Mouse (Mus musculus) intestine, embryonic 14.5 days (tissue): ENCODE results near the gene Pip5k1b. TPM values are rescaled to one million over a fixed set of nuclear protein-coding genes. Genes with fewer than 3 reads are reported as not detected.

Experiments used
- ATAC-seq: fragments of 200-750 bp; cut with Nextera tagmentation; replicated peaks from 2 replicates; pipeline ENCODE4 v1.8.0; 2017; ENCODE audit warnings: low read depth, moderate number of reproducible peaks, moderate TSS enrichment, moderate library complexity; ENCODE audit not compliant: low FRiP score, low TSS enrichment
- DNase-seq: peaks from one replicate; pipeline ENCODE4 v3.0.0-alpha.2; 2018; ENCODE audit warnings: low spot score
- H3K27ac ChIP-seq: fragments of 300-500 bp; sonication (generic); 2 replicates; pipeline ENCODE4 v1.5.1; 2014; ENCODE audit warnings: low read depth, mild to moderate bottlenecking, control low read depth
- H3K27me3 ChIP-seq: fragments of 300-500 bp; sonication (generic); replicated peaks from 2 replicates; pipeline ENCODE4 v1.6.1; 2014; ENCODE audit warnings: low read length, control low read depth; ENCODE audit not compliant: control insufficient read depth, insufficient read depth
- H3K36me3 ChIP-seq: fragments of 300-500 bp; sonication (generic); 2 replicates; pipeline ENCODE4 v1.6.1; 2014; ENCODE audit warnings: low read length, control low read depth; ENCODE audit not compliant: control insufficient read depth, insufficient read depth
- H3K4me1 ChIP-seq: fragments of 300-500 bp; sonication (generic); replicated peaks from 2 replicates; pipeline ENCODE4 v1.6.1; 2014; ENCODE audit warnings: low read length, control low read depth, mixed read lengths; ENCODE audit not compliant: control insufficient read depth, insufficient read depth
- H3K4me2 ChIP-seq: fragments of 300-500 bp; sonication (generic); 2 replicates; pipeline ENCODE4 v1.6.1; 2014; ENCODE audit warnings: low read length
- H3K4me3 ChIP-seq: fragments of 300-500 bp; sonication (generic); 2 replicates; pipeline ENCODE4 v1.5.1; 2014; ENCODE audit warnings: low read depth, low read length, control low read depth, mixed read lengths
- H3K9ac ChIP-seq: fragments of 300-500 bp; sonication (generic); 2 replicates; pipeline ENCODE4 v1.6.1; 2014; ENCODE audit warnings: mild to moderate bottlenecking, low read length
- H3K9me3 ChIP-seq: fragments of 300-500 bp; sonication (generic); 2 replicates; pipeline ENCODE4 v1.6.1; 2016; ENCODE audit warnings: low read length, control low read depth; ENCODE audit not compliant: control insufficient read depth
- WGBS: fragments of 180-500 bp; shearing (Covaris S2); extraction: QIAGEN DNeasy Blood & Tissue Kit; methylation state at CpG from one replicate; pipeline ENCODE4 v1.1.7; 2014; 5-methylcytosine and 5-hydroxymethylcytosine counted together
- polyA plus RNA-seq: library from polyadenylated mRNA; unstranded; fragments of >200 nt; fragmentation: Nextera tagmentation; extraction: Ambion mirVana; gene quantifications from 2 replicates; pipeline ENCODE4 v1.2.1, GENCODE M21; 2014

Gene Pip5k1b
- polyA plus RNA-seq, 1 experiment from 2014 or later, result 12.4 TPM

GRCm38 (mm10) chr19:24539041-24539440 lies 16.6 kb downstream of the Pip5k1b start:
- Histone ChIP-seq H3K36me3 (no peaks in the 10 kb centered on the region), H3K4me3 (no peak overlapping the region), H3K27me3 (no peaks in the 10 kb centered on the region), H3K9ac (no peak overlapping the region), H3K9me3 (no peaks in the 10 kb centered on the region), H3K4me1 (no peaks in the 10 kb centered on the region), H3K27ac (no peak overlapping the region), H3K4me2 (no peak overlapping the region)
- DNase-seq (no peak), ATAC-seq (no peak)
- WGBS, result 63% methylated on average over 1 of the region's 1 CpGs

GRCm38 (mm10) chr19:24538181-24538580 lies 17.5 kb downstream of the Pip5k1b start:
- 86% methylated on average over 6 of the region's 6 CpGs for WGBS
- no peak for ATAC-seq
- H3K4me1 ChIP-seq, result no peaks in the 10 kb centered on the region
- H3K27me3 ChIP-seq, result no peaks in the 10 kb centered on the region
- no peaks in the 10 kb centered on the region for H3K9me3 ChIP-seq
- no peaks in the 10 kb centered on the region for H3K36me3 ChIP-seq
- DNase-seq, result no peak
- no peak overlapping the region for H3K4me2 ChIP-seq
- no peak overlapping the region for H3K27ac ChIP-seq
- no peak overlapping the region for H3K4me3 ChIP-seq
- no peak overlapping the region for H3K9ac ChIP-seq

GRCm38 (mm10) chr19:24537691-24538090 lies 18.0 kb downstream of the Pip5k1b start:
- H3K4me3 ChIP-seq, result no peak overlapping the region
- no peak overlapping the region for H3K27ac ChIP-seq
- no peak overlapping the region for H3K9ac ChIP-seq
- no peaks in the 10 kb centered on the region for H3K36me3 ChIP-seq
- H3K27me3 ChIP-seq, result no peaks in the 10 kb centered on the region
- H3K4me2 ChIP-seq, result no peak overlapping the region
- no peaks in the 10 kb centered on the region for H3K9me3 ChIP-seq
- DNase-seq, result no peak
- no peak for ATAC-seq
- H3K4me1 ChIP-seq, result no peaks in the 10 kb centered on the region
- 73% methylated on average over 4 of the region's 4 CpGs for WGBS

GRCm38 (mm10) chr19:24536920-24537319 lies 18.8 kb downstream of the Pip5k1b start:
- H3K9me3 ChIP-seq, result no peaks in the 10 kb centered on the region
- no peak overlapping the region for H3K27ac ChIP-seq
- ATAC-seq (no peak), DNase-seq (no peak)
- 61% methylated on average over 5 of the region's 5 CpGs for WGBS
- no peaks in the 10 kb centered on the region for H3K27me3 ChIP-seq
- H3K9ac ChIP-seq, result no peak overlapping the region
- H3K4me2 ChIP-seq, result no peak overlapping the region
- H3K36me3 ChIP-seq, result no peaks in the 10 kb centered on the region
- H3K4me3 ChIP-seq, result no peak overlapping the region
- H3K4me1 ChIP-seq, result no peaks in the 10 kb centered on the region

- H3K36me3 ChIP-seq, result no peaks in the 10 kb centered on the region
- no peaks in the 10 kb centered on the region for H3K9me3 ChIP-seq
- H3K4me1 ChIP-seq, result no peaks in the 10 kb centered on the region
- no peaks in the 10 kb centered on the region for H3K27me3 ChIP-seq
- 90% methylated on average over 3 of the region's 3 CpGs for WGBS
- no peak overlapping the region for H3K27ac ChIP-seq
- DNase-seq (no peak), ATAC-seq (no peak)
- no peak overlapping the region for H3K4me2 ChIP-seq
- no peak overlapping the region for H3K9ac ChIP-seq
- no peak overlapping the region for H3K4me3 ChIP-seq
These were observed 19.4 kb downstream of the Pip5k1b start for GRCm38 (mm10) chr19:24536280-24536679.

GRCm38 (mm10) chr19:24535161-24535560 lies 20.5 kb downstream of the Pip5k1b start:
- DNase-seq (no peak), ATAC-seq (no peak)
- no peaks in the 10 kb centered on the region for H3K27me3 ChIP-seq
- H3K36me3 ChIP-seq, result no peaks in the 10 kb centered on the region
- H3K4me1 ChIP-seq, result no peaks in the 10 kb centered on the region
- H3K27ac ChIP-seq, result no peak overlapping the region
- no peaks in the 10 kb centered on the region for H3K9me3 ChIP-seq
- H3K4me2 ChIP-seq, result no peak overlapping the region
- no peak overlapping the region for H3K4me3 ChIP-seq
- 79% methylated on average over 6 of the region's 6 CpGs for whole genome bisulfite sequencing
- H3K9ac ChIP-seq, result no peak overlapping the region

GRCm38 (mm10) chr19:24534733-24535132 lies 20.9 kb downstream of the Pip5k1b start:
- Histone ChIP-seq H3K9me3 (no peaks in the 10 kb centered on the region), H3K4me3 (no peak overlapping the region), H3K4me1 (no peaks in the 10 kb centered on the region), H3K9ac (no peak overlapping the region), H3K27me3 (no peaks in the 10 kb centered on the region), H3K4me2 (no peak overlapping the region), H3K36me3 (no peaks in the 10 kb centered on the region), H3K27ac (no peak overlapping the region)
- ATAC-seq (no peak), DNase-seq (no peak)
- 73% methylated on average over 7 of the region's 7 CpGs for WGBS

- Histone ChIP-seq H3K4me3 (no peak overlapping the region), H3K27ac (peak overlapping the region; percentile 64; the same call in 1 of the 2 replicates), H3K9ac (no peak overlapping the region), H3K27me3 (no peaks in the 10 kb centered on the region), H3K36me3 (no peaks in the 10 kb centered on the region), H3K4me2 (no peak overlapping the region), H3K4me1 (no peaks in the 10 kb centered on the region), H3K9me3 (no peaks in the 10 kb centered on the region)
- ATAC-seq (no peak; the same call in 1 of the 2 replicates), DNase-seq (no peak)
- WGBS, result 77% methylated on average over 4 of the region's 4 CpGs
These were observed 26.6 kb downstream of the Pip5k1b start for GRCm38 (mm10) chr19:24528910-24529561.

- Histone ChIP-seq H3K36me3 (no peaks in the 10 kb centered on the region), H3K4me1 (no peaks in the 10 kb centered on the region), H3K27ac (peak overlapping the region; percentile 64), H3K4me3 (no peak overlapping the region), H3K4me2 (no peak overlapping the region), H3K27me3 (no peaks in the 10 kb centered on the region), H3K9ac (no peak overlapping the region), H3K9me3 (no peaks in the 10 kb centered on the region)
- ATAC-seq (no peak), DNase-seq (no peak)
- 61% methylated on average over 4 of the region's 4 CpGs for WGBS
These were observed 27.4 kb downstream of the Pip5k1b start for GRCm38 (mm10) chr19:24528129-24528730.
